ENCODE assay signal across 8 mouse cellular contexts in genomic region chr9:106198962-106199458, GRCm38 (mm10). TPM values are rescaled to one million over a fixed set of nuclear protein-coding genes. Genes with fewer than 3 reads are reported as not detected.
DNase-seq lines count a peak whose midpoint lies in the region; ATAC-seq lines count a peak whose summit lies in the region.

No protein-coding gene starts in this region.

- H3K9me3 ChIP-seq in intestine, embryonic 14.5 days (ENCODE audit: control insufficient read depth, low read length), result no peaks in the 10 kb centered on the region
- no peaks in the 10 kb centered on the region for H3K9me3 ChIP-seq in liver, embryonic 16.5 days (replicated peaks; ENCODE audit: control insufficient read depth, low read length)
- H3K9me3 ChIP-seq in neural tube, embryonic 11.5 days (ENCODE audit: control insufficient read depth, low read length), result no peaks in the 10 kb centered on the region

- 1% methylated on average over 30 of the region's 51 CpGs for WGBS in intestine, embryonic 14.5 days
- under 1% methylated on average over 42 of the region's 51 CpGs for WGBS in liver, embryonic 16.5 days (ENCODE audit: insufficient replicate concordance)
- WGBS in neural tube, embryonic 11.5 days, result 1% methylated on average over 39 of the region's 51 CpGs

- H3K4me2 ChIP-seq in intestine, embryonic 14.5 days (ENCODE audit: low read length), result peak overlapping the region; percentile 70
- H3K4me2 ChIP-seq in liver, embryonic 16.5 days (ENCODE audit: low read depth, low read length), result peak overlapping the region; percentile 75
- peak overlapping the region; percentile 64 for H3K4me2 ChIP-seq in neural tube, embryonic 11.5 days (ENCODE audit: low read depth)

- H3K4me1 ChIP-seq in intestine, embryonic 14.5 days (replicated peaks; ENCODE audit: control insufficient read depth, insufficient read depth, low read length), result peaks cover 22% of the 10 kb centered on the region
- H3K4me1 ChIP-seq in liver, embryonic 16.5 days (ENCODE audit: control insufficient read depth, low read depth, low read length), result peaks cover 16% of the 10 kb centered on the region
- H3K4me1 ChIP-seq in neural tube, embryonic 11.5 days (ENCODE audit: control insufficient read depth, insufficient read depth, low read length), result peaks cover 9% of the 10 kb centered on the region

- no peaks in the 10 kb centered on the region for H3K27me3 ChIP-seq in intestine, embryonic 14.5 days (replicated peaks; ENCODE audit: control insufficient read depth, insufficient read depth, low read length)
- no peaks in the 10 kb centered on the region for H3K27me3 ChIP-seq in liver, embryonic 16.5 days (ENCODE audit: control insufficient read depth, insufficient read depth, low read depth, low read length)
- H3K27me3 ChIP-seq in neural tube, embryonic 11.5 days (ENCODE audit: control insufficient read depth, insufficient read depth, low read length), result no peaks in the 10 kb centered on the region

- peak overlapping the region; percentile 27; the same call in 1 of the 2 replicates for H3K27ac ChIP-seq in intestine, embryonic 14.5 days (ENCODE audit: low read depth)
- H3K27ac ChIP-seq in liver, embryonic 16.5 days (ENCODE audit: low read length), result peak overlapping the region; percentile 36
- H3K27ac ChIP-seq in neural tube, embryonic 11.5 days (ENCODE audit: low read depth, low read length), result no peak overlapping the region

- H3K36me3 ChIP-seq in intestine, embryonic 14.5 days (ENCODE audit: control insufficient read depth, insufficient read depth, low read length), result peaks cover 14% of the 10 kb centered on the region
- no peaks in the 10 kb centered on the region for H3K36me3 ChIP-seq in liver, embryonic 16.5 days (ENCODE audit: control insufficient read depth, insufficient read depth)
- no peaks in the 10 kb centered on the region; the same call in 1 of the 2 replicates for H3K36me3 ChIP-seq in neural tube, embryonic 11.5 days (ENCODE audit: control insufficient read depth, insufficient read depth, low read length)

- H3K4me3 ChIP-seq in intestine, embryonic 14.5 days (ENCODE audit: low read depth, low read length), result peak overlapping the region; percentile 62
- H3K4me3 ChIP-seq in liver, embryonic 16.5 days (ENCODE audit: low read depth, low read length), result peak overlapping the region; percentile 69
- H3K4me3 ChIP-seq in neural tube, embryonic 11.5 days (ENCODE audit: low read depth, low read length), result peak overlapping the region; percentile 65

- peak; percentile 63 for DNase-seq in ovary, adult 18-20 months (ENCODE audit: low spot score)
- no peak for DNase-seq in ovary, postnatal 10 days (ENCODE audit: low spot score)
- DNase-seq in cerebellum, postnatal 36 days, result peak; percentile 43 to 60
- DNase-seq in gastrocnemius, postnatal 25 days, result peak; percentile 80
- peak; percentile 82 for DNase-seq in intestine, embryonic 14.5 days (ENCODE audit: low spot score)
- DNase-seq in neural tube, embryonic 11.5 days (ENCODE audit: low spot score), result peak; percentile 79
- DNase-seq in thymus, postnatal 14 days, result peak; percentile 73

- peak overlapping the region; percentile 66 for H3K9ac ChIP-seq in intestine, embryonic 14.5 days (ENCODE audit: low read length)
- peak overlapping the region; percentile 68 for H3K9ac ChIP-seq in liver, embryonic 16.5 days (ENCODE audit: low read depth, low read length)
- peak overlapping the region; percentile 73 for H3K9ac ChIP-seq in neural tube, embryonic 11.5 days (ENCODE audit: low read length)

- peak; percentile 61 for ATAC-seq in intestine, embryonic 14.5 days (replicated peaks; ENCODE audit: low FRiP score, low TSS enrichment, low read depth)
- ATAC-seq in liver, embryonic 16.5 days (ENCODE audit: low read depth), result peak; percentile 61
- peak; percentile 52 for ATAC-seq in neural tube, embryonic 11.5 days (ENCODE audit: insufficient read depth, low FRiP score, low TSS enrichment)

RNA-seq across cellular contexts. Expression of gene Ppm1m, which starts 0.5 kb away (rescaled TPM):
- 1 to 10 TPM; 2.6 to 4.7 TPM for total RNA-seq in gastrocnemius, postnatal 25 days (2021)
- polyA plus RNA-seq in intestine, embryonic 14.5 days (2014; fragmentation: Nextera tagmentation; extraction: Ambion mirVana), result 31.2 and 33.6 TPM in 2 replicates
- polyA plus RNA-seq in liver, embryonic 16.5 days (2015; fragmentation: Nextera tagmentation; extraction: Ambion mirVana), result 9.7 and 11.5 TPM in 2 replicates
- 30.3 and 33.4 TPM in 2 replicates for polyA plus RNA-seq in neural tube, embryonic 11.5 days (2014; fragmentation: Nextera tagmentation; extraction: Ambion mirVana)

RNA-seq across cellular contexts. Expression of gene Twf2, which starts 3.9 kb away (rescaled TPM):
- 100 to 1,000 TPM in 1 of 2 experiments, 10 to 100 TPM in 1; 95.6 to 126 TPM for total RNA-seq in gastrocnemius, postnatal 25 days (2021)
- polyA plus RNA-seq in intestine, embryonic 14.5 days (2014; fragmentation: Nextera tagmentation; extraction: Ambion mirVana), result 56.4 and 59.5 TPM in 2 replicates
- polyA plus RNA-seq in liver, embryonic 16.5 days (2015; fragmentation: Nextera tagmentation; extraction: Ambion mirVana), result 19.7 and 21.2 TPM in 2 replicates
- polyA plus RNA-seq in neural tube, embryonic 11.5 days (2014; fragmentation: Nextera tagmentation; extraction: Ambion mirVana), result 62.1 and 63.9 TPM in 2 replicates

RNA-seq across cellular contexts. Expression of gene Tlr9, which starts 23.4 kb away (rescaled TPM):
- total RNA-seq in gastrocnemius, postnatal 25 days (2021), result under 1 TPM; 0.21 to 0.33 TPM
- polyA plus RNA-seq in intestine, embryonic 14.5 days (2014; fragmentation: Nextera tagmentation; extraction: Ambion mirVana), result 0.08 TPM in 1 of 2 replicates, not detected in the other
- 0.04 and 0.05 TPM in 2 replicates for polyA plus RNA-seq in liver, embryonic 16.5 days (2015; fragmentation: Nextera tagmentation; extraction: Ambion mirVana)
- 0.07 TPM in 1 of 2 replicates, not detected in the other for polyA plus RNA-seq in neural tube, embryonic 11.5 days (2014; fragmentation: Nextera tagmentation; extraction: Ambion mirVana)

RNA-seq across cellular contexts. Expression of gene Wdr82, which starts 28.3 kb away (rescaled TPM):
- 10 to 100 TPM; 22.4 to 24.3 TPM for total RNA-seq in gastrocnemius, postnatal 25 days (2021)
- polyA plus RNA-seq in intestine, embryonic 14.5 days (2014; fragmentation: Nextera tagmentation; extraction: Ambion mirVana), result 22.9 and 23.8 TPM in 2 replicates
- polyA plus RNA-seq in liver, embryonic 16.5 days (2015; fragmentation: Nextera tagmentation; extraction: Ambion mirVana), result 5.8 and 6.0 TPM in 2 replicates
- polyA plus RNA-seq in neural tube, embryonic 11.5 days (2014; fragmentation: Nextera tagmentation; extraction: Ambion mirVana), result 25.2 and 26.2 TPM in 2 replicates

RNA-seq across cellular contexts. Expression of gene Glyctk, which starts 41.1 kb away (rescaled TPM):
- under 1 TPM; 0.38 to 0.56 TPM for total RNA-seq in gastrocnemius, postnatal 25 days (2021)
- polyA plus RNA-seq in intestine, embryonic 14.5 days (2014; fragmentation: Nextera tagmentation; extraction: Ambion mirVana), result 1.7 TPM in 2 replicates
- 26.5 and 33.0 TPM in 2 replicates for polyA plus RNA-seq in liver, embryonic 16.5 days (2015; fragmentation: Nextera tagmentation; extraction: Ambion mirVana)
- 3.1 and 3.4 TPM in 2 replicates for polyA plus RNA-seq in neural tube, embryonic 11.5 days (2014; fragmentation: Nextera tagmentation; extraction: Ambion mirVana)
